Mouse (Mus musculus) heart, embryonic 10.5 days (tissue): Measurements from ENCODE around the gene Kdm1b. TPM values are rescaled to one million over a fixed set of nuclear protein-coding genes. Genes with fewer than 3 reads are reported as not detected.

Experiments used
- DNase-seq: peaks from one replicate; pipeline ENCODE4 v3.0.0-alpha.2; 2017; ENCODE audit warnings: low spot score
- H3K27ac ChIP-seq: fragments of 300-500 bp; sonication (generic); 2 replicates; pipeline ENCODE4 v1.5.1; 2016; ENCODE audit warnings: mild to moderate bottlenecking
- H3K27me3 ChIP-seq: fragments of 300-500 bp; sonication (generic); 2 replicates; pipeline ENCODE4 v1.6.1; 2016; ENCODE audit warnings: mild to moderate bottlenecking; ENCODE audit not compliant: poor library complexity, insufficient read depth, severe bottlenecking
- H3K36me3 ChIP-seq: fragments of 300-500 bp; sonication (generic); 2 replicates; pipeline ENCODE4 v1.6.1; 2016; ENCODE audit warnings: mild to moderate bottlenecking, moderate library complexity
- H3K4me1 ChIP-seq: fragments of 300-500 bp; sonication (generic); 2 replicates; pipeline ENCODE4 v1.6.1; 2016; ENCODE audit warnings: mild to moderate bottlenecking
- H3K4me3 ChIP-seq: fragments of 300-500 bp; sonication (generic); 2 replicates; pipeline ENCODE4 v1.5.1; 2016; ENCODE audit warnings: mild to moderate bottlenecking, moderate library complexity
- H3K9me3 ChIP-seq: fragments of 300-500 bp; sonication (generic); 2 replicates; pipeline ENCODE4 v1.6.1; 2016; ENCODE audit warnings: mild to moderate bottlenecking, moderate library complexity
- WGBS: fragments of 180-500 bp; shearing (Covaris S2); methylation state at CpG from one replicate; pipeline ENCODE4 v1.1.7; 2016; 5-methylcytosine and 5-hydroxymethylcytosine counted together
- polyA plus RNA-seq: library from polyadenylated mRNA; unstranded; fragments of >200 nt; fragmentation: Nextera tagmentation; extraction: Ambion mirVana; gene quantifications from 2 replicates; pipeline ENCODE4 v1.2.1, GENCODE M21; 2016

The Kdm1b gene
- polyA plus RNA-seq, 1 experiment from 2014 or later, result 7.9 TPM

- 75% methylated on average over 6 of the region's 6 CpGs for WGBS
- DNase-seq, result peak; percentile 67
Measured at GRCm38 (mm10) chr13:47124986-47125385, 81.7 kb downstream of the Kdm1b start.

GRCm38 (mm10) chr13:47125595-47125994 is 82.3 kb downstream of the Kdm1b start:
- H3K9me3 ChIP-seq, result no peaks in the 10 kb centered on the region
- peak; percentile 43 for DNase-seq
- peaks cover 24% of the 10 kb centered on the region for H3K4me1 ChIP-seq
- 75% methylated on average over 5 of the region's 5 CpGs for WGBS
- no peaks in the 10 kb centered on the region for H3K36me3 ChIP-seq
- no peak overlapping the region for H3K4me3 ChIP-seq
- H3K27ac ChIP-seq, result no peak overlapping the region
- peaks cover 12% of the 10 kb centered on the region for H3K27me3 ChIP-seq

More at GRCm38 (mm10) chr13:47124986-47125385, 81.7 kb downstream of the Kdm1b start:
- no peaks in the 10 kb centered on the region for H3K36me3 ChIP-seq
- H3K27me3 ChIP-seq, result peaks cover 12% of the 10 kb centered on the region
- no peak overlapping the region for H3K4me3 ChIP-seq
- no peaks in the 10 kb centered on the region for H3K9me3 ChIP-seq
- peaks cover 29% of the 10 kb centered on the region for H3K4me1 ChIP-seq
- H3K27ac ChIP-seq, result no peak overlapping the region

GRCm38 (mm10) chr13:47129090-47129489 is 85.8 kb downstream of the Kdm1b start:
- 41% methylated on average over 4 of the region's 4 CpGs for WGBS
- peaks cover 16% of the 10 kb centered on the region for H3K4me1 ChIP-seq
- H3K4me3 ChIP-seq, result no peak overlapping the region
- no peaks in the 10 kb centered on the region for H3K27me3 ChIP-seq
- H3K36me3 ChIP-seq, result no peaks in the 10 kb centered on the region
- DNase-seq, result peak; percentile 78
- H3K27ac ChIP-seq, result peak overlapping the region; percentile 77
- no peaks in the 10 kb centered on the region for H3K9me3 ChIP-seq

- DNase-seq, result no peak
- no peaks in the 10 kb centered on the region for H3K27me3 ChIP-seq
- H3K9me3 ChIP-seq, result no peaks in the 10 kb centered on the region
- H3K4me3 ChIP-seq, result no peak overlapping the region
- 0 out of 2 replicates have a peak, but pooled peaks cover 6% of the 10 kb centered on the region for H3K4me1 ChIP-seq
- H3K27ac ChIP-seq, result no peak overlapping the region
- H3K36me3 ChIP-seq, result no peaks in the 10 kb centered on the region
- WGBS, result 76% methylated on average over 8 of the region's 8 CpGs
Measured at GRCm38 (mm10) chr13:47133058-47133457, 89.8 kb downstream of the Kdm1b start.

GRCm38 (mm10) chr13:47134836-47135235 is 91.5 kb downstream of the Kdm1b start:
- Histone ChIP-seq H3K27ac (no peak overlapping the region), H3K4me1 (0 out of 2 replicates have a peak, but pooled peaks cover under 1% of the 10 kb centered on the region), H3K4me3 (no peak overlapping the region), H3K27me3 (no peaks in the 10 kb centered on the region), H3K9me3 (peaks cover 6% of the 10 kb centered on the region; the same call in 1 of the 2 replicates), H3K36me3 (peaks cover 6% of the 10 kb centered on the region; the same call in 1 of the 2 replicates)
- WGBS, result 90% methylated on average over 7 of the region's 7 CpGs
- DNase-seq, result no peak

Other genes with a start within 250 kb of the Kdm1b start
- gene Kif13a, start 113.6 kb upstream of the Kdm1b start, polyA plus RNA-seq, result 29.1 and 46.4 TPM in 2 replicates
- 2.9 and 4.3 TPM in 2 replicates for gene Nhlrc1, start 28.6 kb upstream of the Kdm1b start, polyA plus RNA-seq
- 16.3 and 21.1 TPM in 2 replicates for gene Tpmt, start 1.2 kb downstream of the Kdm1b start, polyA plus RNA-seq
- 167 and 249 TPM in 2 replicates for gene Dek, start 62.7 kb downstream of the Kdm1b start, polyA plus RNA-seq
- gene Rnf144b, start 79.2 kb downstream of the Kdm1b start, polyA plus RNA-seq, result 0.98 and 1.6 TPM in 2 replicates